Mouse (Mus musculus) stomach, postnatal 0 days (tissue): ENCODE data around the gene Prkg1.

Experiments used
- CTCF ChIP-seq: IDR thresholded peaks from 2 replicates; pipeline ENCODE4 v1.5.1; 2016; ENCODE audit warnings: antibody characterized with exemption, low read depth, mild to moderate bottlenecking, moderate library complexity
- EP300 ChIP-seq: optimal IDR thresholded peaks from 2 replicates; pipeline ENCODE3; 2016; ENCODE audit warnings: antibody characterized with exemption

DNA sequence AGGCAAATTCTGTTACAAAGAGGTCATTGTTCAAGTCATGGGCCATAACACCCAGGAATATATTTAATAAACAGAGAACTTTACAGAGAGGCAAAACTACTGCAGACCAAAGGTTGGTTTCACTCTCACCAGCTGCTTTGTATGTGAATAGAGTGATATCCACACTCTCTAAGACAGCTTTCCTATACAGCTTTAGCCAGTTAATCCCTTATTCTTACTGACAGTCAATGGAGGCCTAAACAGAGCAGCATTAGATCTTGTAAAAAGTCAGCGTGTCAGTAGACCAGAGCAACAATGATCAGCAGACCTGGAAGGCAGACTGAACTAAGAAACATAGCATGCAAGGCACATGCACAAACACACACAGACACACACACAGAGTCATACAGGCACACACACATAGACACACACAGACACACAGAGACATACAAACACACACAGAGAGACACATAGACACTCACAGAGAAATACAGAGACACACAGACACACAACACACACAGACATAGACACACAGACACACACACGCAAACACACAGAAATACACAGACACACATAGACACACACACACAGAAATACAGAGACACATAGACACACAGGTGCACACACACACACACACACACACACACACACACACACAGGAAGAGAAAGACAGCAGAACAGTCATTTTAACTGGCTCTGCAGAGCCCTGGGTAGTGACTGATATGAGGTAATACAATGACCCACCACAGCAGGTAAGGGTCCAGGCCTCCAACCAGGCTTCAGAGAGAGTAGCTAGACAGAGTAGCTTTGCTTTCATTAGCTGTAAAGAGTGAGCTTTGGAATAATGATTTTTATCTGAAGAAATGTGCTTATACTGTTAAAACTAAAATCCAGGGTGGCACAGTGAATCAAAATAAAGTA lies 723.6 kb downstream of the Prkg1 start:
- TF ChIP-seq CTCF, result no peak
- no peak for TF ChIP-seq EP300
